Mouse (Mus musculus) liver, adult 2 months (tissue): Measurements from ENCODE around the gene Tsc2.

ENCODE experiments used
- CTCF ChIP-seq: fragments of 200-500 bp; IDR thresholded peaks from 2 replicates; pipeline ENCODE4 v1.5.1; 2011; ENCODE audit warnings: low read depth, low read length, control low read depth
- POLR2A ChIP-seq: fragments of 200-500 bp; IDR thresholded peaks from 2 replicates; pipeline ENCODE4 v1.6.1; 2011; ENCODE audit warnings: low read length, control low read depth; ENCODE audit not compliant: insufficient read depth; ENCODE audit errors: extremely low read depth

DNA sequence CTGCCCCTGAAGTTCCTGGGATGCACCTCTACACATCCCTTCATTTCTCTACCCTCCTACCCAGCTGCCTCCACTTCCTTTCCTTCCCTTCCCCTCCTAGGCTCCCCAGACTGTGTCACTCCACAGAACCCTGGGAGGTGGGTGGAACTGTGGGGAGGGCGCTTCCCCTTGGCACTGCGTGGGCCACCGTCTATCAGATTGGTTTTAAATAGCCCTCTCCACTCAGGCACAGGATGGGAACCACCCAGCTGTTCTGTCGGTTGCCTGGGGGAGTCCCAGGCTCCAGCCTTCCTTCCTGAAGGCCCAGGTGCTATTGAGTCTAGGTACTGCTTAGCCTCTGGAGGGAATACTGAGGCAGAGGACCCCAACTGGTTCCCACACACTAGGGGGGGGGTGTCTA, 2.6 kb upstream of the Tsc2 start:
- TF ChIP-seq POLR2A (no peak), CTCF (no peak)
